Mouse (Mus musculus): ENCODE measurements at regions not wholly inside any gene's neighbourhood (a gene's known extent, or its start where the extent isn't known, plus 50 kb on each side); places are given as distances from the start of the nearest gene placed in this dataset.

DNA sequence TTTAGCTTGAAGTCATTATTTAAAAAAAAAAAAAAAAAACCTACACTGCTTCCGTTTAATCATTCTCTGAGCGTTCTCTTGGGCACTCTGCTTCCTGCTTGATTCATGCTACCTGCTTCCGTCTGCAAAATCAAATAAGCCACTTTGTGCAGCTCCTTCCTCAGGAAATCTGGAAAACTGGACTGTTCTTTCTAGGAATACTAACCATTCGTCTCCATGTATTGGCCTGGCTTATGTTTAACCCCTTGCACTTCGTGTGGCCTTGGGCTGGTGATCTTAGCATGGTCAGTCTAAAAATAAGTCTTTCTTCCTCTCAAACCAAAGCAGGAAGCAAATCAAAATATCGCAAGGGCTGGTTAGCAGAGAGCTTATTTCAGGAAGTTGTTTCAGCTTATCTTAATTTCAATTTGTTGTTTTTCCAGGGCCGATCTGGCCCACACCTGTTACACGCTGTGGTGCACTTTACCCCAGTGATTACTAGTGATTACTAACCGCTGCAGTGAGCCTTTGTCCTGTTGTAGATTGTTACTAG, 68.5 kb upstream of the Lcorl start:
- in situ Hi-C loops (cut with MboI, MseI), result no loop called here

DNA sequence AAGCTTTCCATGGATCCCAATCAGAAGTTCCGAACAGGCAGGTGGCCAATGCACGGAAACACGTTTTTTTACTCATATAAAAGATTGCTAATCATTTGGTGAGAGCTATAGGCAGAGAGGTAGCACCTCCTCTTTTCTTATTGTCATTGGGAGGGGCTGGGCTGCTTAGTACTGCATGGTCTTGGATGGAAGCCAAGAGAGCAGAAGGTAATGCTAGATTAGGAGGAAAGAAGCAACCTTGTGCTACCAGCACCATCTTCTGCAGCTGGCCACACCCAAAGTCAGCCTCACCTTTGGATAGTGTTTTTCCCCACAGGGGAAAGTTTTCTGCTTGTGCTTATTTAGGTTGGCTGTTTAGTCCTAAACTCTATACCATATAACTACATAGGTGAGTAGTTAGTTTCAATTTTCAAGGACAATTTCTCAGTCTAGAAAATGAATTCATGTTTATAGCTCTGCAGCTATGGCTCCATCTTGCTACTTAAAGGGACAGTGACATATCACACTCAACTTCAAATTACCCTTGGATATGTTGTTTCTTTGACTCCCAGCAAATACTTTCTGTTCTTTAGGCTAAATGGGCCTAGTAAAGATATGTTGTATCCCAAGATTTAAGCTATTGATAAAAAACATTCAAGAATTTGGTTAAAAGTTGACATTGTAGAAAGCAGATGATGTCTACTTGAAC, 66.6 kb upstream of the Lcorl start:
- in situ Hi-C loops (cut with MboI, MseI), result no loop called here

Measured in T-helper 1 cell (primary cell).